Mouse (Mus musculus) cortical plate, adult 2 months (tissue): ENCODE data around the gene Armc7. TPM values are rescaled to one million over a fixed set of nuclear protein-coding genes. Genes with fewer than 3 reads are reported as not detected.

Source experiments
- H3K27ac ChIP-seq: fragments of 200-500 bp; 2 replicates; pipeline ENCODE4 v1.5.1; 2012; ENCODE audit warnings: low read length, control low read depth, inconsistent platforms; ENCODE audit not compliant: insufficient read depth
- H3K4me1 ChIP-seq: fragments of 200-500 bp; 2 replicates; pipeline ENCODE4 v1.6.1; 2011; ENCODE audit warnings: low read length; ENCODE audit not compliant: control insufficient read depth, insufficient read depth
- H3K4me3 ChIP-seq: fragments of 200-500 bp; 2 replicates; pipeline ENCODE4 v1.5.1; 2011; ENCODE audit warnings: mild to moderate bottlenecking, low read length, control low read depth; ENCODE audit not compliant: insufficient read depth
- CTCF ChIP-seq: fragments of 200-500 bp; IDR thresholded peaks from 2 replicates; pipeline ENCODE4 v1.5.1; 2011; ENCODE audit warnings: mild to moderate bottlenecking, control low read depth, low read length; ENCODE audit not compliant: insufficient read depth; ENCODE audit errors: extremely low read depth
- POLR2A ChIP-seq: fragments of 200-500 bp; IDR thresholded peaks from 2 replicates; pipeline ENCODE4 v1.6.1; 2011; ENCODE audit warnings: mild to moderate bottlenecking, low read length, control low read depth; ENCODE audit not compliant: insufficient read depth; ENCODE audit errors: extremely low read depth
- polyA plus RNA-seq: library from polyadenylated mRNA; depleted of rRNA; stranded (reverse); fragments of >200 nt; gene quantifications from 2 replicates; pipeline ENCODE4 v1.2.3, GENCODE M21; 2012; rRNA removed

The Armc7 gene
- 8.7 and 11.7 TPM in 2 replicates for polyA plus RNA-seq

DNA sequence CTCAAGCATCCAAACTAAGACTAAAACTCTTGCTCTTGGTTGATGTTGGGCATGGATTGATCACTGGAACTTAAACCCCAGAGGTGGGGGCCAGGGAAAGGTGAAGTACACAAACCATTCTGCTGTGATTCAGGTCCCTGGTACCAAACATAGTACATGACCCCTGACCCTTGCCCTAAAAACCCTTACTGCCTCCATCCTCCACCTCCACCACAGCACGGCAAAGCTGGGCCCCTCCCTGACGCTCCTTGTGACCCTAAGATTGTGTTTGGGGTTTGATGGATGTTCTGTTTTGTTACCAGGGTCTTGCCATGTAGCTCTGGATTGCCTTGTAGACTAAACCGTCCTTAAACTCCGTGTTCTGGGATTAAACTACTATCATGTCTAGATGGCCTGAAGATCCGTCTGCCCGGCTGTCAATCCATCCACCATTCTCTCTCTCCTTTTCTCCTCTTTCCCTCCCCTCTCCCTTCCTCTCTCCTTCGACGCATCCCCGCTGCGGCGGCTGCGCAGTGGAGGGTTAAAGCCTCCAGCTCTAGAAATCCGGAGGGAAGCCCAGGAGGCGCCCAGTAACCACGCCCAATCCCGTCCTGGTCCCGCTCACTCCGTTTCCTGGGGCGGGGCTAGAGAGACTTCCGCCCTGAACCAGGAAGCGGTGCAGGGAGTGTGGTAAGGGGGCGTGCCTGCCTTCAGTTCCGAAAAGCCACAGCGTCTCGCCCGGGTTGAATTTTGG is at the start of gene Armc7:
Armc7 (plus strand) TSS at position 643 of the 733 bp plus-strand sequence.
- Histone ChIP-seq H3K27ac (peak within 1 kb of the TSS; percentile 78), H3K4me1 (peaks cover 9% of the 10 kb centered on the region), H3K4me3 (peak within 1 kb of the TSS; percentile 54)
- TF ChIP-seq CTCF = no peak
- TF ChIP-seq POLR2A = peak; percentile 84

DNA sequence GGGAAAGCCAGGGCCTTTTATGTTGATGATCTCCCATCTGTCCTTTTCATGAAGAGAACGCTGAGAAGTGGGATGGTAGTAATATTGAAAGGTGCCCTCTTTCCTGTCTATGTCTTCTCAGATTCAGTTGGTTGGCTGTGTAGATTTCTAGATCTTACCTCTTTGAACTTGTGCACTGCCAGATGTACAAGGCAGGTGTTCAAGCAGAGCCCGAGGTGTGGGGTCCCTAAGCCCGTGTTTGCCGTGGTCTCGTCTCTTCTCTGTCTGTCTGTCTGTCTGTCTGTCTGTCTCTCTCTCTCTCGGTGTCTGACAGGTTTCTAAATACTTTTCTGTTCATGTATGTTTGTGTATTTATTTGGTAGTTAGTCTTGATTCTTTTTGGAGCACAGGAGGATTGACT is 49.8 kb upstream of the Armc7 start:
- Histone ChIP-seq H3K4me3 (no peak overlapping the region), H3K27ac (no peak overlapping the region), H3K4me1 (peaks cover 5% of the 10 kb centered on the region; the same call in 1 of the 2 replicates)
- no peak for TF ChIP-seq CTCF
- no peak for TF ChIP-seq POLR2A

DNA sequence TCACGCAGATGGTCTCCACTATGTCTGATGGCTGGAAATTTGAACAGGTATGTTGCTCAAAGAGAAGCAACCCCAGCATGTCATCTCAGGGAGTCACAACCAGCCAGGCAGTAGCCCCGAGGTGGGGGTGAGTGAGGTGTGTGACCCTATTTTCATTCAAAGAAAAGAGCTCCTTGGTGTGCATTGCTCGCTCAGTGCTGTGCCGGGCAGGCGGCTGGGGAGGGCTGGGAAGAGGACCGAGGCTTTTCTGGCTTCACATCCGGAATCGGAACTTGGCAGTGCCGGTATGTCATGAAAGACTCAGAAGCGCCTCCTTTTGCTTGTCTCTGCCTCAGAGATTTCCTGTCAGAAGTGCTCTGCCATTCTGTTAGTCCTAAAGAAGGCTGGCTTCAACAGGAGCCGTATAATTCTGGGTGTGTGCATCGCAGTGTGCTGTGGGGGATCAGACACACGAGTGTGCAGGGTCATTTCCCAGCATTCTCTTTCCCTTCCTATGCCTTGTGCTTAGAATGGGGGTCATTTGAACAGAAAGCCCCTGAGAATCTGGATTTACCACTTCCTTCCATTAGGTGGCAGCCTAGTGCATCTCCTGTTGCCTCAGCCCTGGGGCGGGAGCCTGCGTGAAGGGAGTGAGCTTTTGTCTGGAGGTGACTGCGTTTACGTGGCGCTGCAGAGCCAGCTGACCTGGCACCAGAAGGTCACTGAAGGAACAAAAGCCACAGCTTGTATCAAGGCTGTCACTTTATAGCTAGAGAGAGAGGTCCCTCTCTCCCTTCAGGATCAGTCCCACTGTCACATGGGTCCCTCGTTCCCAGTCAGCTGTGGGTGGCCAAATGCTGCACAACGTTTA is 47.8 kb upstream of the Armc7 start:
- no peak overlapping the region for H3K4me3 ChIP-seq
- TF ChIP-seq CTCF (peak; percentile 79), POLR2A (no peak)
- 0 out of 2 replicates have a peak, but pooled peaks cover under 1% of the 10 kb centered on the region for H3K4me1 ChIP-seq
- H3K27ac ChIP-seq = no peak overlapping the region

DNA sequence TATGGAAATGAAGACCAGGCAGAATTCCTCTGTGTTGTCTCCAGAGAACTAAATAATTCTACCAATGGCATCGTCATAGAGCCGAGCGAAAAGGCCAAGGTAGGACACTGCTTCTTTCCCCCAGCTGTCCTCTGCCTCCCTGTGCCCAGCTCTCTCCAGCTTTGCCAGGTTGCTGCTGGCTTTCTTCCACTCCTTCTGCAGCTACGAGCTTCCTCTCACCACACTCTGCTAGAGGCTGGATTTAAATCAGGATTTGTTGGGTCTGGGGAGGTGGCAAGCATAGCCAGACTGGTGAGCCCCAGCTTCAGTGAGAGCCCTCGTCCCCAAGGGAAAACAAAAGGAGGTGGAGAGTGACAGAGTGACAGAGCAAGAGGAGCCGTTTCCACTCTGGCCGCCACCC is 46.2 kb upstream of the Armc7 start:
- H3K4me1 ChIP-seq = 0 out of 2 replicates have a peak, but pooled peaks cover 2% of the 10 kb centered on the region
- TF ChIP-seq CTCF = no peak
- TF ChIP-seq POLR2A = no peak
- H3K27ac ChIP-seq = no peak overlapping the region
- no peak overlapping the region for H3K4me3 ChIP-seq

DNA sequence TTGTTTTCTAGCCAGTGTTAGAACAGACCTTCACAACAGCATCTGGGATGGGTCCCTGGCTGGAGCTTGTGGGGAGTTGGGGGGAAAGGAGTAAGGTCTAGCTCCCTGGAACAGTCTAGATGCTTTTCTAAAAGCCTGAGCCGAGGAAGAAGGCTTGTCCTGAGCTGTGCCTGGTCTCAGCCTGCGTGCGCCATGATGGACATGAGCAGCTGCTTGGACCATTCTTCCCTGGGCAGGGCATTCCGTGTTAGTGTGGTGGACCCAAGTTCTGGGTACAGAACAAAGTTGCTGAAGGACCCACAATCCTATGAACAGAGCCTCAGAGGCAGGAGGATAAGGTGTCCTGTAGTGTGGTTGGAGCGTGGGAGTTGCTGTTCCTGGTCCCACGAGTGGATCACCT is 44.9 kb upstream of the Armc7 start:
- H3K27ac ChIP-seq = no peak overlapping the region
- no peak for TF ChIP-seq CTCF
- TF ChIP-seq POLR2A = no peak
- H3K4me3 ChIP-seq = no peak overlapping the region
- 0 out of 2 replicates have a peak, but pooled peaks cover 2% of the 10 kb centered on the region for H3K4me1 ChIP-seq

DNA sequence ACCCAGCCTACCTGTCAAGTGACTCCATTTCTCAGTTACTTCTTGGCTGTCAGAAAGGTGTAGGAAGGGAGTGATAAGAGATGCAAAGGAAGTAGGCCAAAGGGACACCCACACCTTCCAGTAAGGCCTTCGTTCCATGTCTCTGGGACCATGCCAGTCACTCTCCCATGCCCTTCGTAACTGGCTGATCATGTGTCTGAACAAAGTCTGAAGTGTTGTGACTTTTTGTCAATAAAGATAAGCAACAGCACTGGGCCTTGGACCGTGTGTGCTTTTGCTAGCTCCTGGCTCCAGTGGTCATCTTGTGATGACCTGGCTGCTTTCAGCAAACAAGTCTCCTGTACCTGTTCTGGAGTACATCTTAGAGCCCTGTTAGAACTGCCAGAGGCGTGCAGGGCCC is 42.7 kb upstream of the Armc7 start:
- no peak overlapping the region for H3K4me3 ChIP-seq
- TF ChIP-seq CTCF = no peak
- TF ChIP-seq POLR2A = no peak

DNA sequence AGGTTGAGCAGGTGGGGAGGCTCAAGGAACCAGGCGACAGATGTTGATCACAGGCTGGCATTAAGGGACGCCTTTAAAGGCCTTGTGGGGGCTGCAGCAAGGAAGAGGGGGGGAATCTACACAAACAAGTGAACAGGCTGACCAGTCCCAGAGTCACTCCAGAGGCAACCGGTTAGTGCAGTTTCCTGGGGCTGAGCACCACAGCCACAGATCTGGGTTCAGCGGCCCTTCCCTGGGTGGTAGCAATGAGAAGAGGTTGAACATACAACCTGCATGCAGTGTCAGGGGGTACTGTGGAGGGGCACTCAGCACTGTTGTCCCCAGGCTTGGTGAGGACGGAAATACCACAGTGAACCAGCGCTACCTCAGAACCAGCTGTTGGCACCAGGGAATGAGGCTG is 42.1 kb upstream of the Armc7 start:
- Histone ChIP-seq H3K4me3 (no peak overlapping the region), H3K4me1 (peaks cover 2% of the 10 kb centered on the region; the same call in 1 of the 2 replicates), H3K27ac (no peak overlapping the region)
- TF ChIP-seq CTCF (no peak), POLR2A (no peak)

More for the DNA sequence above, 42.7 kb upstream of the Armc7 start:
- Histone ChIP-seq H3K27ac (no peak overlapping the region), H3K4me1 (peaks cover 2% of the 10 kb centered on the region; the same call in 1 of the 2 replicates)

DNA sequence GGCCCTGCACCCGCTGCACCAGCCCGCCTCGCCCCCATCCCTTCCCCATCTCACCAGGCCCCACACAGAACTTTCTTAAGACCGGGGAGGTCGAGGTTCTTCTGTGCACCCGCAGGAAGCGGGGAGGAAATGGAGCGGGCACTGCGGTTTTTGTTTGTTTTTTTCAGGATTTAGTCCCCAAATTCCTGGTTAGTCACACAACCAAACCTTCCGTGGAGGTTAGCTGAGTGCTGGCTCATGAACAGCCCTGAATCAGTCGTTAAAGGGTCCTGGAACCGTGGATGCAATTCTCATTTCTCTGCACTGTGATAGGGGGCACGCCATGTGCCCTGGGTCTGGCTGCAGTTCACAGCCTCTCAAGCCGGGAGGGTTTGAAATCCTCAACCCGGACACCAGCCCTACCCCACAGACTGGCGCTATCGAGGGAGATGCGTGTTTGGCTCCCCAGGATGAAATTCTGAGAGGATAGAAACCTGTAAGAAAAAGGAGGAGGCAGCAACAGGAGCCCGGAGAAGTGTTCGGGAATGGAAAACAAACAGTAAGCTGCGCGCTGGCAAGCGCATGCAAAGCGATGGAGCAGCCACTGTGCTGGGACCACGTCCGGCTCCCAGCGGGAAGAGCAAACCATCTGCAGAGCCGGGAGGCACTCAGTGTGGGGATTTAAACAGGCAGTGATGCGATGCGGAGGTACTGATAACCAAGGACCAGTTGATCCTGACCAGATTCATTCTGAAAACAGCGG is 39.7 kb upstream of the Armc7 start:
- Histone ChIP-seq H3K4me3 (peak overlapping the region; percentile 0; the same call in 1 of the 2 replicates), H3K4me1 (peaks cover 2% of the 10 kb centered on the region; the same call in 1 of the 2 replicates), H3K27ac (no peak overlapping the region)
- TF ChIP-seq POLR2A = no peak
- no peak for TF ChIP-seq CTCF

DNA sequence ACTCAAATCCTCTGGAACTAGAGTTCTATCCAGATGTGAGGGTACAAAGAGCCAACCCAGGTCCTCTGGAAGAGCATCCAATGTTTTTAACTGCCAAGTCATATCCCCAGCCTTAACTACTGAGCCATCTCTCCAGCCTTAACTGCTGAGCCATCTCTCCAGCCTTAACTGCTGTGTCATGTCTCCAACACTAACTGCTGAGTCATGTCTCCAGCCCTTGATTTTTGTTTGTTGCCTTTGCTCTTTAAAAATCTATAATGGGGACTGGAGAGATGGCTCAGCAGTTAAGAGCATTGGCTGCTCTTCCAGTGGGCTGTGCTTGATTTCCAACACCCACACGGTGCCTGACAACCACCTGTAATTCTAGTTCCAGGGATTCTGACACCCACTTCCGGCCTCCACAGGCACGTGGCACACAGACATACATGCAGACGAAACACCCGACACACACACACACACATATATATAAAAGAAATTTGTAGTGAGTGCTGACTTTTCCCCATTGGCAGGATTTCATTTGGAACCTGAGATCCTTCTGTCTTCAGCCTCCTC is 37.8 kb upstream of the Armc7 start:
- H3K27ac ChIP-seq = no peak overlapping the region
- TF ChIP-seq CTCF = no peak
- no peak for TF ChIP-seq POLR2A
- H3K4me1 ChIP-seq = peaks cover 2% of the 10 kb centered on the region; the same call in 1 of the 2 replicates
- no peak overlapping the region for H3K4me3 ChIP-seq
